Mouse (Mus musculus): ENCODE measurements at regions not wholly inside any gene's neighbourhood (a gene's known extent, or its start where the extent isn't known, plus 50 kb on each side); places are given as distances from the start of the nearest gene placed in this dataset.
A peak's percentile ranks its signal among the peaks of the same experiment; 100 is the strongest.

DNA sequence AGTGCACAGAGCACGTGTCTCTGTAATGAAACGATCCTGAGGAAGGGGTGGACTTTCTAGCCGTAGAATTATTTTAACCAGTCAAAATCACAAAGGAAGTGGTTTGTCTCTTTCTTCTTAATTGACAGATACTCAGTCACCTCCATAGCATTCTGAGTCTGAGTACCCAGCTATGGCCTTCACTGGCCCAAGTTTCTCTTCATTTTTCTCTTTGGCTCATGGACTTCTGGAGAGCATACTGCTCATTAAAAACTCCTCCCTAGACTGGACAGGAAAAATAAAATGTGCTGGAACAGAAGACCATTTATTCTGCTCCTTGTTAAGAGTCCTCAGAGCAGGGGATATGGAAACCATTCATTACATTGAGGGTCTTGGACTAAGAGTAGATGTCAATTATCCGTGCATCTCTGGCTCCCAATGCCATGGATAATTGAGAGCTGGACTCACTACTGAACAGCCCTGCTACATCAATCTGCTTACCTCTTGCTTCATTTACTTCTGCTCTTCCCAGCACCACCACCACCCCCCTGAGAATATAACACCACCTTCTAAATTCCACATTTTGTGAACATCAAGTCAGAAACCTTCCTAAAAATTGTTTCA is 287.5 kb upstream of the Intu start:
- no peak overlapping the region for H3K9ac ChIP-seq (ENCODE audit: low read depth, low read length)
- no peak overlapping the region for H3K27ac ChIP-seq (ENCODE audit: low read depth, low read length)
- H3K9me3 ChIP-seq (ENCODE audit: control insufficient read depth, low read length) = no peaks in the 10 kb centered on the region
- WGBS = 60% methylated on average over 4 of the region's 4 CpGs
- no peaks in the 10 kb centered on the region for H3K36me3 ChIP-seq (ENCODE audit: control insufficient read depth, insufficient read depth, low read length)
- no peak for ATAC-seq
- no peak overlapping the region for H3K4me2 ChIP-seq (ENCODE audit: low read length)
- H3K4me3 ChIP-seq (ENCODE audit: low read length) = no peak overlapping the region
- no peaks in the 10 kb centered on the region for H3K4me1 ChIP-seq (ENCODE audit: control insufficient read depth, insufficient read depth, low read depth, low read length)
- no peaks in the 10 kb centered on the region for H3K27me3 ChIP-seq (replicated peaks; ENCODE audit: control insufficient read depth, insufficient read depth, low read length)

DNA sequence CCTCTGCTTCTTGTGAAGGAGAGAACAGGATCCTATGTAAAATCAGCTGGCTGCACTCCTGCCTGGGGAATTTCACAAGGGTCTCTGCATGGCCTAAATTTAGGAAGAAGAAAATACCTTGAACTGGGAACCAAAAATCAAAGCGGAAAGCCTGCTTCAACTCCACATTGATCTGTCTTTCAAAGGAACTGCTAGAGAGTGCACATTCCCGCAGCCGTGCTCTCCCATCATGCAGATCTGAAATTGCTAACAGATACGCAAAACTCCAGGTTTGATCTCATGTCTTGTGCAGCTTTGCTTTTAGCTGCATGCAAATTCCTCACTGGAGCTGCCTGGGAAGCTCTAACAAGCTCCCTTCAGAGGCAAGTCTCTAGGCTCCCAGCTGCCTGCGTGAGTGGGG is 276.7 kb upstream of the Intu start:
- Histone ChIP-seq H3K27me3 (replicated peaks; ENCODE audit: control insufficient read depth, insufficient read depth, low read length) (no peaks in the 10 kb centered on the region), H3K4me3 (ENCODE audit: low read length) (no peak overlapping the region), H3K9ac (ENCODE audit: low read depth, low read length) (no peak overlapping the region), H3K27ac (ENCODE audit: low read depth, low read length) (no peak overlapping the region), H3K36me3 (ENCODE audit: control insufficient read depth, insufficient read depth, low read length) (no peaks in the 10 kb centered on the region), H3K9me3 (ENCODE audit: control insufficient read depth, low read length) (no peaks in the 10 kb centered on the region), H3K4me1 (ENCODE audit: control insufficient read depth, insufficient read depth, low read depth, low read length) (no peaks in the 10 kb centered on the region), H3K4me2 (ENCODE audit: low read length) (no peak overlapping the region)
- WGBS = 78% methylated on average over 5 of the region's 5 CpGs
- no peak for ATAC-seq

DNA sequence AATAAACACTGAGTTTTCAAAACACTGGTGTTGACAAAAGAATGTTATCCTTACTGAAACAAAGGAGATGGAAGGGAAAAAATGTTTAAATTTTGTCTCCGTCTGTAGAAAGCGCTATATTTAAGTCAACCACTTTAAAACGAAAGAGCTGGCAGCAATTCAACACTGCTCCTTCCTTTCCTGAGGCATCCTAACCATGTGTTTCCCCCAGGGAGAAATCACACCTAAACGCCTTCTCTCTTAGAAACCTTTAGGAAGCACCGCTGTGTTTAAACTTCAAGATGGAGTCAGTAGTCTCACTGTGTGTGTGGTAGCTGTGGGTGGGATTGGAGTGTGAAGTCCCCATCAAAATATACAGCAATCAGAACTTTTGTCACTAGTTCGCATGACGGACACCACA is 268.6 kb upstream of the Intu start:
- 84% methylated on average over 7 of the region's 7 CpGs for WGBS
- no peaks in the 10 kb centered on the region for H3K36me3 ChIP-seq (ENCODE audit: control insufficient read depth, insufficient read depth, low read length)
- H3K4me3 ChIP-seq (ENCODE audit: low read length) = no peak overlapping the region
- H3K9me3 ChIP-seq (ENCODE audit: control insufficient read depth, low read length) = no peaks in the 10 kb centered on the region
- no peak for ATAC-seq
- no peaks in the 10 kb centered on the region for H3K27me3 ChIP-seq (replicated peaks; ENCODE audit: control insufficient read depth, insufficient read depth, low read length)
- H3K4me2 ChIP-seq (ENCODE audit: low read length) = no peak overlapping the region
- H3K9ac ChIP-seq (ENCODE audit: low read depth, low read length) = no peak overlapping the region
- no peak overlapping the region for H3K27ac ChIP-seq (ENCODE audit: low read depth, low read length)
- no peaks in the 10 kb centered on the region for H3K4me1 ChIP-seq (ENCODE audit: control insufficient read depth, insufficient read depth, low read depth, low read length)

DNA sequence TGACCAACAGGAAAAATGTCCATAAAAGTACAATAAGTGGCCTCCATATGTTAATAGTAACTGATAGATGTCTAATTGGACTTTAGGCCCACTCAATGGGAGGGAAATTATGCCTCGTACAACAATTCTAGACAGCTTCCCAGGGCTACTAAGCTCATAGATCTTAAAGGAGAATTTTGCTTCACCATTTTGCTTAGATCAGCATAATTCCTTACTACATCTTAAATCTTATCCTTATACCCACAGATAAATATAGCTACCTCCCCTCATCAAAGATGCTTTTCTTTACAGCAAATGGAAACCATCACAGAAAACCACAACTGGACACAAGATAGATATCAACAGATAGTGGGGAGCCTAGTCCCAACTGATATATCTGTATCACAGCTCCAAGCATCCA is 263.6 kb upstream of the Intu start:
- Histone ChIP-seq H3K9ac (ENCODE audit: low read depth, low read length) (no peak overlapping the region), H3K9me3 (ENCODE audit: control insufficient read depth, low read length) (no peaks in the 10 kb centered on the region), H3K36me3 (ENCODE audit: control insufficient read depth, insufficient read depth, low read length) (no peaks in the 10 kb centered on the region), H3K4me3 (ENCODE audit: low read length) (no peak overlapping the region), H3K4me2 (ENCODE audit: low read length) (no peak overlapping the region), H3K27me3 (replicated peaks; ENCODE audit: control insufficient read depth, insufficient read depth, low read length) (no peaks in the 10 kb centered on the region), H3K4me1 (ENCODE audit: control insufficient read depth, insufficient read depth, low read depth, low read length) (no peaks in the 10 kb centered on the region), H3K27ac (ENCODE audit: low read depth, low read length) (no peak overlapping the region)
- no peak for ATAC-seq
- WGBS = 90% methylated on average over 1 of the region's 1 CpGs

DNA sequence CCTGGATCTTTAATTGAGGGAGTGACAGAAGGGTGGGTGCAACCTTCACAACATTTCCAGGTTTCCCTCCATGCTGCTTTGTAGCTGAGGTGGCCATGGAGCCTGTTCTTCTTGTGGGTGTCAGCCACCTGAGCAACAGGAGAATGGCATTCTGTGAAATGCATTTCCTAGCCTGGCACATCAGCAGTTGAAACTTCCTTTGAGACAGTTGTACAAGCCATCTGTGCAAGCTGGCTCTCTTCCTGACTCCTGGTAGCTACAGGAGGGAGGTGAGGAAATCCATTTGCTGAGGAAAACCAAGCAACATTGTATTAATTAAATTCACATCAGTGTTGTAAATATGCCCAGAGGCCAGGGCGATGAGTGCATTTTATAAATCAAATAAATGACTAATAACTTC is 248.2 kb upstream of the Intu start:
- Histone ChIP-seq H3K4me2 (ENCODE audit: low read length) (no peak overlapping the region), H3K4me1 (ENCODE audit: control insufficient read depth, insufficient read depth, low read depth, low read length) (no peaks in the 10 kb centered on the region), H3K4me3 (ENCODE audit: low read length) (no peak overlapping the region), H3K27me3 (replicated peaks; ENCODE audit: control insufficient read depth, insufficient read depth, low read length) (no peaks in the 10 kb centered on the region), H3K9ac (ENCODE audit: low read depth, low read length) (no peak overlapping the region), H3K36me3 (ENCODE audit: control insufficient read depth, insufficient read depth, low read length) (no peaks in the 10 kb centered on the region), H3K9me3 (ENCODE audit: control insufficient read depth, low read length) (no peaks in the 10 kb centered on the region), H3K27ac (ENCODE audit: low read depth, low read length) (no peak overlapping the region)
- 78% methylated on average over 1 of the region's 1 CpGs for WGBS
- peak; percentile 50; the same call in 1 of the 2 replicates for ATAC-seq

DNA sequence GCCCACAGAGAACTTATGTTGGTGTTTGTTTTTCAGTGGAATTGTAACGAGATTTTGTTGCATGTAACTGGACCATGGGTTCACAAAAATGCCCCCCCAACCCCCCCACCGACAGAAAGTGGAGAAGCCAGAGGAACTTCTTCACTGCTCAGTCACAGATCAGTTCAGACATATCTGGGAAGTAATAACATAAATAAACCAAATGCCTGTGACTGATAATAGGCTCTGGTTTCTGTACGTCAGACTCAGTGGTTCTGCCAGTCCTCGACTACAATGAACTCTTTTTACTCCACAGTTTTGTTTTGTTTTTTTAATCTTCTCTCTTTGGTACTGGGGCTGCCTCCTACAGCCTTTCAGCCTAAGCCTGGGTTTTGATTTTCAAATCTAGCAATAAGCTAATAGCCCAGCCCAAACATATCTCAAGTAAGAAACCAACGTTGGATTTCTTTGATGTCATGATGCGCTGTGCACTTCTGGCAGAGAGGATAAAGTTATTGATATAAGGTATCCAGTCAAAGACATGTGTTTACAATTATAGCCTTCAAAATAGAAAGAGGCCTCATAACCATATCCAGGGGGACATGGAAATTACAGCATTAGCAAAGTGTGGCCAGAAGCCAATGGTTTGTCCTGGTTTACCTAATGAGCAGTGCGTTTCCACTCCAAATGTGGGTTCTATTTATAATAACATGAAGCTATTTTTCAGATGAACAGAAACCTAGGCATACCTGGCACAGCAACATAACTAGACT is 244.0 kb upstream of the Intu start:
- Histone ChIP-seq H3K4me2 (ENCODE audit: low read length) (no peak overlapping the region), H3K9ac (ENCODE audit: low read depth, low read length) (no peak overlapping the region), H3K36me3 (ENCODE audit: control insufficient read depth, insufficient read depth, low read length) (no peaks in the 10 kb centered on the region), H3K9me3 (ENCODE audit: control insufficient read depth, low read length) (no peaks in the 10 kb centered on the region), H3K4me1 (ENCODE audit: control insufficient read depth, insufficient read depth, low read depth, low read length) (no peaks in the 10 kb centered on the region), H3K27ac (ENCODE audit: low read depth, low read length) (no peak overlapping the region), H3K27me3 (replicated peaks; ENCODE audit: control insufficient read depth, insufficient read depth, low read length) (no peaks in the 10 kb centered on the region), H3K4me3 (ENCODE audit: low read length) (no peak overlapping the region)
- no peak for ATAC-seq
- 74% methylated on average over 7 of the region's 7 CpGs for WGBS

DNA sequence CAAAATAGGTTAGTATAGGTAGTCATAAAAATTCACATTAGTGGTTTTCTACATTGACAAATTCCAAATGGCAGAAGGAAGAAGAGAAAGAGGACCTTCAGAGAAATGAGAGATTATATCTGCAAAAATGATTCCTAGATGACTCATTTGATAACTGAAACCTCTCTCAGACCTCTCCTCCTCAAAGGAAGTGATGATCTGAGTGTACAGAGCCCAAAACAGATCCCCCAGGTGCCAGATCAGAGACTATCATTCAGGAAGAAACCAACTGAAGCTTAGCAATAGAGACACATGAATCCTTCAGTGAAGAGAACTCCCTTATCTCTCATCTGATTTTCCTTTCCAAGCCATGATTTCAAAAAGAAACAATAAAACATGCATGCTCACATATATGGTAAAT is 234.0 kb upstream of the Intu start:
- H3K27ac ChIP-seq (ENCODE audit: low read depth, low read length) = no peak overlapping the region
- H3K4me3 ChIP-seq (ENCODE audit: low read length) = no peak overlapping the region
- no peaks in the 10 kb centered on the region for H3K27me3 ChIP-seq (replicated peaks; ENCODE audit: control insufficient read depth, insufficient read depth, low read length)
- ATAC-seq = no peak
- no peak overlapping the region for H3K4me2 ChIP-seq (ENCODE audit: low read length)
- no peaks in the 10 kb centered on the region for H3K9me3 ChIP-seq (ENCODE audit: control insufficient read depth, low read length)
- H3K36me3 ChIP-seq (ENCODE audit: control insufficient read depth, insufficient read depth, low read length) = no peaks in the 10 kb centered on the region
- no peaks in the 10 kb centered on the region for H3K4me1 ChIP-seq (ENCODE audit: control insufficient read depth, insufficient read depth, low read depth, low read length)
- no peak overlapping the region for H3K9ac ChIP-seq (ENCODE audit: low read depth, low read length)

DNA sequence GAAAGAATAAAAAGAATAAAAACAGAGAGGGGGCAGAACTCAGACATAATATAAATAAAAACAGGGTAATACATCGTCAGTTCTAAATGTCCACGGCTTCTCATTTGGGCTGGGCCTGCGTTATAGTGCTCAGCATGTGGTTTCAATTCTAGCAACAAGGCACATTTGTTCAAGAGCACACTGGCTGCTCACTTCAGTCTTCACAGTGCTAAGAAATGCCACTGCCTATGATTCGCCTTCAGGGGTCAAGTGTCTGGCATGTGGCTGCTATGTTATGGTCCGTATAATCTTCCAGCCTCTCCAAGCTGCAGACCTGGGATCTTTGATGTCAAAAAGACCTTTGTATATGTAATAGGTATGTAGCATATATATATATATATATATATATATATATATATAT is 210.8 kb upstream of the Intu start:
- 70% methylated on average over 5 of the region's 5 CpGs for WGBS
- Histone ChIP-seq H3K4me1 (ENCODE audit: control insufficient read depth, insufficient read depth, low read depth, low read length) (no peaks in the 10 kb centered on the region), H3K27ac (ENCODE audit: low read depth, low read length) (no peak overlapping the region), H3K27me3 (replicated peaks; ENCODE audit: control insufficient read depth, insufficient read depth, low read length) (no peaks in the 10 kb centered on the region), H3K4me2 (ENCODE audit: low read length) (no peak overlapping the region), H3K9ac (ENCODE audit: low read depth, low read length) (no peak overlapping the region), H3K4me3 (ENCODE audit: low read length) (no peak overlapping the region), H3K9me3 (ENCODE audit: control insufficient read depth, low read length) (no peaks in the 10 kb centered on the region), H3K36me3 (ENCODE audit: control insufficient read depth, insufficient read depth, low read length) (no peaks in the 10 kb centered on the region)
- ATAC-seq = no peak

DNA sequence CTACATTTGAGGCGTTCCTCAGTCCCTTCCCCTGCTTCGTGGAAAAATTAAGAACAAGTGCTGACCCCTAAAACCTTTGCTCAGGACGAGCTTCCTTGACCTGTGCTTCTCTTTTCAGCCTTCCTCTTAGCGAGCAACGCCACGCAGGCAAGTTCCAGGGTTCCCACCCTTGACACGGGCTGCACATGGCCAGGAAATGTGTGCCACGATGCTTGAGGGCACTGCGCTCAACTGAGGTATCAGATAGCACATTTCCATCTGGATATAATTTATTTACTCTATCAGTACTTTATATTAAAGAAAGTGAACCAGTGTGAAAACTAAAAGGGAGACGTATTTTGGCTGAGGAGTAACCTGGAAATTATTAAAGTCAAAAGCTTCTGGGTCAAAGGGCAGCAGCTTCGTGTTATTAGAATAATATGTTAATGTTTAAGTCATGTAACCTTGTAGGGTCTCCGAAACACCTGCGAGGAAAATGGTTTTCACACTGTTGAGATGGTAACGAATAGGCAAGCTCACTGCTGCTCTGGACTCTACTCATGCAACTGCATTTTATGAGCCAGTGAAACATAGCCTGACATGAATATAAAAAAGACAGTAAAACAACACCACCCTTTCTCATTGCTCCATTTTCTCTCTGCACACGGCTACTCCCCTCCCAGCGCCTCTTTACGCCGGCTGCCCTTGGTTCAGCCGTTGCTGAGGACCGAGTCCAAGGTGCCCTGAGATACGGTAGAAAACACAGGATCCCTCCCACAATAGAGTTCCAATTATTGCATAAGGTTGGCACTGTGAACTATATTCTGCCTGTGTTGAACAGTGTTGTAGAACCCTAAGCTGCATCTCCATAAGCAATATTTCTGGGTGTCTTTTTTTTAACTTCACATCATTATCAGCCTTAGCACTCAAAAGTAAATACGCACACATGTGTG is 204.9 kb upstream of the Intu start:
- Histone ChIP-seq H3K9me3 (ENCODE audit: control insufficient read depth, low read length) (no peaks in the 10 kb centered on the region), H3K9ac (ENCODE audit: low read depth, low read length) (no peak overlapping the region), H3K36me3 (ENCODE audit: control insufficient read depth, insufficient read depth, low read length) (no peaks in the 10 kb centered on the region), H3K4me1 (ENCODE audit: control insufficient read depth, insufficient read depth, low read depth, low read length) (no peaks in the 10 kb centered on the region), H3K27ac (ENCODE audit: low read depth, low read length) (no peak overlapping the region), H3K27me3 (replicated peaks; ENCODE audit: control insufficient read depth, insufficient read depth, low read length) (no peaks in the 10 kb centered on the region), H3K4me2 (ENCODE audit: low read length) (no peak overlapping the region), H3K4me3 (ENCODE audit: low read length) (no peak overlapping the region)
- 76% methylated on average over 22 of the region's 22 CpGs for WGBS
- ATAC-seq = no peak; the same call in 1 of the 2 replicates

Measured in hindbrain, embryonic 16.5 days (tissue).